Mouse (Mus musculus): ENCODE results near the gene Mdfi. TPM values are rescaled to one million over a fixed set of nuclear protein-coding genes. Genes with fewer than 3 reads are reported as not detected.

Gene Mdfi
- polyA plus RNA-seq, 1 experiment from 2014 or later, result 6.2 TPM

GRCm38 (mm10) chr17:47795446-47795845, 39.0 kb downstream of the Mdfi start:
- WGBS, result 57% methylated on average over 3 of the region's 3 CpGs
- DNase-seq (ENCODE audit: low spot score), result peak; percentile 63
- no peak overlapping the region for H3K9ac ChIP-seq (ENCODE audit: low read length)
- ATAC-seq (ENCODE audit: low FRiP score, low TSS enrichment), result no peak
- TF ChIP-seq CTCF (IDR thresholded peaks at IDR 0.05; ENCODE audit: low read depth), result peak; percentile 81
- TF ChIP-seq EP300 (optimal IDR thresholded peaks at IDR 0.05), result no peak
- no peaks in the 10 kb centered on the region for H3K27me3 ChIP-seq (ENCODE audit: control insufficient read depth, insufficient read depth, low read length)
- H3K4me2 ChIP-seq (replicated peaks; ENCODE audit: low read depth), result no peak overlapping the region
- H3K9me3 ChIP-seq (ENCODE audit: control insufficient read depth, low read length), result no peaks in the 10 kb centered on the region
- H3K4me1 ChIP-seq (replicated peaks; ENCODE audit: control insufficient read depth, insufficient read depth), result no peaks in the 10 kb centered on the region
- H3K27ac ChIP-seq (replicated peaks), result no peak overlapping the region
- no peak overlapping the region for H3K4me3 ChIP-seq (ENCODE audit: low read depth, low read length)
- H3K36me3 ChIP-seq (ENCODE audit: control insufficient read depth, insufficient read depth, low read length), result no peaks in the 10 kb centered on the region; the same call in 1 of the 2 replicates

- H3K9ac ChIP-seq (ENCODE audit: low read length), result no peak overlapping the region
- H3K4me3 ChIP-seq (ENCODE audit: low read depth, low read length), result no peak overlapping the region
- H3K9me3 ChIP-seq (ENCODE audit: control insufficient read depth, low read length), result no peaks in the 10 kb centered on the region
- no peaks in the 10 kb centered on the region; the same call in 1 of the 2 replicates for H3K36me3 ChIP-seq (ENCODE audit: control insufficient read depth, insufficient read depth, low read length)
- ATAC-seq (ENCODE audit: low FRiP score, low TSS enrichment), result peak; percentile 83
- TF ChIP-seq CTCF (IDR thresholded peaks at IDR 0.05; ENCODE audit: low read depth) (peak; percentile 98), EP300 (optimal IDR thresholded peaks at IDR 0.05) (no peak)
- no peak overlapping the region for H3K4me2 ChIP-seq (replicated peaks; ENCODE audit: low read depth)
- H3K27ac ChIP-seq (replicated peaks), result no peak overlapping the region
- 21% methylated on average over 9 of the region's 9 CpGs for WGBS
- no peaks in the 10 kb centered on the region for H3K4me1 ChIP-seq (replicated peaks; ENCODE audit: control insufficient read depth, insufficient read depth)
- peak; percentile 89 for DNase-seq (ENCODE audit: low spot score)
- no peaks in the 10 kb centered on the region for H3K27me3 ChIP-seq (ENCODE audit: control insufficient read depth, insufficient read depth, low read length)
Measured at GRCm38 (mm10) chr17:47793377-47793776, 41.1 kb downstream of the Mdfi start.

DNA sequence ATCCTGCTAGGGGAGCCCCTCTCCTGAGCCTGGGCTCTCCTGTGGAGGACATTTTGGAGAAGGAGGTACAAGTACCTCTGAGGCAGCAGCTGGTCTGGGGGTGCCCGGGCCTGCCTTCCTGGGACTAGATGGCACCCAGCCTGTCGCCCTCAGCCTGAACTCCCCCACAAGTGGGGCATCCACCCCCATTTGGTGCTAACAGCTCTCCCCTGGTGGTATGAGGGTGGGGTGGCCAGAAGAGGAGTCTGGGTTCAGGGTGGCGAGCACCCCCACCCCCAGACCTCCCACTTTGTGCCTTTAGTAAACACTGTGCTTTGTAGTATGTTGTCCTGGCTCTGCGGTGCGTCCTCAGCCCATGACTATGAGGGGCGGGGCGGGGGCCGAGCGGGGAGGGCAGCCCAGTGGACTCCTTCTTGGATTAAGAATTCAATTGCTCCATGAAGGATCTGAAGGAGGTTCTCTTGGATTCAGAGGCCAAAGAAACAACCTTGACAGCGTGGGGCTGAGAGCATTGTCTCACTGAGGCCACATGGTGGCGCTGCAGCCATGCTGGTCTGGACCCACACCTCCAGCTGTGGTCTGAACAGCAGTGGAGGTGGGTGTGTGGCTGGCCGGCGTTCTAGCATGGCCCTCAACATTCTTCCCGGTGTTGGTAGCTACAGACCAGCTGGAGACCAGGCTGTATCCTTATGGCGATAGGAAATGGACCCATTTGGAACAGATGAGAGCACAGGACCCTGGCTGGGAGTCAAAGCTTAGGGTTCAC, 42.2 kb downstream of the Mdfi start:
- no peaks in the 10 kb centered on the region for H3K27me3 ChIP-seq (ENCODE audit: control insufficient read depth, insufficient read depth, low read length)
- 20% methylated on average over 14 of the region's 15 CpGs for WGBS
- H3K9me3 ChIP-seq (ENCODE audit: control insufficient read depth, low read length), result no peaks in the 10 kb centered on the region
- DNase-seq (ENCODE audit: low spot score), result peak; percentile 87
- no peaks in the 10 kb centered on the region; the same call in 1 of the 2 replicates for H3K36me3 ChIP-seq (ENCODE audit: control insufficient read depth, insufficient read depth, low read length)
- no peak overlapping the region for H3K4me2 ChIP-seq (replicated peaks; ENCODE audit: low read depth)
- no peak overlapping the region for H3K27ac ChIP-seq (replicated peaks)
- peak; percentile 75 for ATAC-seq (ENCODE audit: low FRiP score, low TSS enrichment)
- H3K9ac ChIP-seq (ENCODE audit: low read length), result no peak overlapping the region
- H3K4me1 ChIP-seq (replicated peaks; ENCODE audit: control insufficient read depth, insufficient read depth), result no peaks in the 10 kb centered on the region
- no peak for TF ChIP-seq EP300 (optimal IDR thresholded peaks at IDR 0.05)
- peak; percentile 97 for TF ChIP-seq CTCF (IDR thresholded peaks at IDR 0.05; ENCODE audit: low read depth)
- no peak overlapping the region for H3K4me3 ChIP-seq (ENCODE audit: low read depth, low read length)

- Histone ChIP-seq H3K36me3 (ENCODE audit: control insufficient read depth, insufficient read depth, low read length) (no peaks in the 10 kb centered on the region; the same call in 1 of the 2 replicates), H3K27me3 (ENCODE audit: control insufficient read depth, insufficient read depth, low read length) (no peaks in the 10 kb centered on the region), H3K4me1 (replicated peaks; ENCODE audit: control insufficient read depth, insufficient read depth) (no peaks in the 10 kb centered on the region), H3K9ac (ENCODE audit: low read length) (no peak overlapping the region), H3K27ac (replicated peaks) (no peak overlapping the region), H3K9me3 (ENCODE audit: control insufficient read depth, low read length) (no peaks in the 10 kb centered on the region), H3K4me3 (ENCODE audit: low read depth, low read length) (no peak overlapping the region), H3K4me2 (replicated peaks; ENCODE audit: low read depth) (no peak overlapping the region)
- WGBS, result 89% methylated on average over 6 of the region's 6 CpGs
- no peak for ATAC-seq (ENCODE audit: low FRiP score, low TSS enrichment)
- TF ChIP-seq CTCF (IDR thresholded peaks at IDR 0.05; ENCODE audit: low read depth) (no peak), EP300 (optimal IDR thresholded peaks at IDR 0.05) (no peak)
- no peak for DNase-seq (ENCODE audit: low spot score)
Measured at GRCm38 (mm10) chr17:47788996-47789395, 45.5 kb downstream of the Mdfi start.

GRCm38 (mm10) chr17:47788306-47788705, 46.2 kb downstream of the Mdfi start:
- no peaks in the 10 kb centered on the region for H3K27me3 ChIP-seq (ENCODE audit: control insufficient read depth, insufficient read depth, low read length)
- 17% methylated on average over 4 of the region's 4 CpGs for WGBS
- ATAC-seq (ENCODE audit: low FRiP score, low TSS enrichment), result no peak
- no peaks in the 10 kb centered on the region for H3K4me1 ChIP-seq (replicated peaks; ENCODE audit: control insufficient read depth, insufficient read depth)
- no peaks in the 10 kb centered on the region for H3K9me3 ChIP-seq (ENCODE audit: control insufficient read depth, low read length)
- H3K9ac ChIP-seq (ENCODE audit: low read length), result no peak overlapping the region
- no peak overlapping the region for H3K4me2 ChIP-seq (replicated peaks; ENCODE audit: low read depth)
- DNase-seq (ENCODE audit: low spot score), result no peak
- no peak overlapping the region for H3K27ac ChIP-seq (replicated peaks)
- H3K36me3 ChIP-seq (ENCODE audit: control insufficient read depth, insufficient read depth, low read length), result no peaks in the 10 kb centered on the region; the same call in 1 of the 2 replicates
- TF ChIP-seq CTCF (IDR thresholded peaks at IDR 0.05; ENCODE audit: low read depth) (no peak), EP300 (optimal IDR thresholded peaks at IDR 0.05) (no peak)
- no peak overlapping the region for H3K4me3 ChIP-seq (ENCODE audit: low read depth, low read length)

- no peak overlapping the region for H3K9ac ChIP-seq (ENCODE audit: low read length)
- TF ChIP-seq EP300 (optimal IDR thresholded peaks at IDR 0.05) (no peak), CTCF (IDR thresholded peaks at IDR 0.05; ENCODE audit: low read depth) (no peak)
- DNase-seq (ENCODE audit: low spot score) (no peak), ATAC-seq (ENCODE audit: low FRiP score, low TSS enrichment) (no peak)
- H3K4me2 ChIP-seq (replicated peaks; ENCODE audit: low read depth), result no peak overlapping the region
- WGBS, result 46% methylated on average over 8 of the region's 8 CpGs
- H3K4me3 ChIP-seq (ENCODE audit: low read depth, low read length), result no peak overlapping the region
- no peak overlapping the region for H3K27ac ChIP-seq (replicated peaks)
- H3K27me3 ChIP-seq (ENCODE audit: control insufficient read depth, insufficient read depth, low read length), result no peaks in the 10 kb centered on the region
- H3K36me3 ChIP-seq (ENCODE audit: control insufficient read depth, insufficient read depth, low read length), result no peaks in the 10 kb centered on the region; the same call in 1 of the 2 replicates
- no peaks in the 10 kb centered on the region for H3K9me3 ChIP-seq (ENCODE audit: control insufficient read depth, low read length)
- no peaks in the 10 kb centered on the region for H3K4me1 ChIP-seq (replicated peaks; ENCODE audit: control insufficient read depth, insufficient read depth)
Measured at GRCm38 (mm10) chr17:47787632-47788031, 46.9 kb downstream of the Mdfi start.

Measured in stomach, postnatal 0 days (tissue).